Mouse (Mus musculus) small intestine, adult 2 months (tissue): ENCODE results near the gene Soga3.

ENCODE experiments used
- CTCF ChIP-seq: fragments of 200-500 bp; IDR thresholded peaks from 2 replicates; pipeline ENCODE4 v1.5.1; 2012; ENCODE audit warnings: low read depth, mild to moderate bottlenecking, control low read depth, inconsistent platforms, low read length, moderate library complexity, mixed read lengths; ENCODE audit not compliant: insufficient replicate concordance, insufficient read length; ENCODE audit errors: extremely low read depth
- POLR2A ChIP-seq: fragments of 200-500 bp; IDR thresholded peaks from 2 replicates; pipeline ENCODE4 v1.6.1; 2012; ENCODE audit warnings: low read depth, mild to moderate bottlenecking, control low read depth, inconsistent platforms, low read length, moderate library complexity

DNA sequence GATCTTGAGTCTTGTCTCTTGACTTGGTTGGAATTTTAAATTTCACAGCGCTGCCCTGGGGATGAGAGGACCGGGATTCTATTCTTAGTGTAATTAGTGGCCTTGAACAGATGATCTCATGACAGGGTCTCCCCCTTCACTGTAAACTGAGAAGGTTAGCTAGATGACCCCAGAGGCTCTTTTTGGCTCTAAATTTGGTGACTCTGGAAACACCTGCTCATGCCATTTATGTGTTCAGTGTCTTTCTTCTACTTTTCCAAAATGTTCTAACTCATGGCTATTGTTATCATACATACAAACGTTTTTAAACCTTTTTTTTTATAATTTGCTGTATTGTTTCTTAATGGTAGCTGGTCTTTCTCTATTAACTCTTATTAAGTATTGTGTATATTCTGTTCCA is 65.1 kb downstream of the Soga3 start:
- no peak for TF ChIP-seq CTCF
- no peak for TF ChIP-seq POLR2A
